Mouse (Mus musculus) thymus, postnatal 25 days (tissue): ENCODE measurements around the gene Gprin3.
A peak's percentile ranks its signal among the peaks of the same experiment; 100 is the strongest.

ENCODE experiments used
- DNase-seq: peaks from one replicate; pipeline ENCODE4 v3.0.0; 2022

Gprin3 gene

DNA sequence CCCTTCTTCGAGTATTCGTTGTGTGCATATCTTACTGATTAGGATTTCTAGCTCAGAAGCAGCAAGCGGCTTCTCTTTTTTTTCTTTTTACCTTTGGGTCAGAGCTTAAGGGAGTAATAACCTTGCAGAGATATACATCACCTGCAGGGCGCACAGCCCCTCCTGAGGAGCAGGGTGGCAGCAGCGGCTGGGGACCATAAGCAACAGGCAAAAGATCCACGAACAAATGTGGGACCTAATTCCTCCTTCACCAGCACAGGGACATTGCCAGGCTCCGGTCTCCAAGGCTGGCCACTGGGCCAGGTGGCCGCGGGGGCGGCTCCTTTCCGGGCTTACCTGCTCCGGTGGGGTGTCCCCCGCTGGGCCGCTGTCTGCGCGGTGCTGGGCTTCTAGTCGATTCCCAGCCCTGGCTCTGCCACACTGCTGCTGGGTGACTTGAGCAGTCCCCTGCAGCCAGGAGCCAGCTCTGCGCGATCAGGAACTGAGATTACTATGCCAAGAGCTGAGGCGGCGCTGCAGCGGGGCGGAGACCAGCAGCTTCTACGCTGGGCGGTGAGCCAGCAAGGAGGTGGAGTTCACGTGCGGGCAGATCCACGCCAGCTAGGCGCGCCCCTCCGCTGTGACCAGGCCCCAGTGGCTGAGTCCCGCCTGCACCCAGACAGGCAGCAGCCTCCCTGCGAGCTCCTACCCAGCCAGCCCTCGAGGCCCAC is at the start of gene Gprin3:
Gene Gprin3 (minus strand): TSS at position 471 of the 710 bp plus-strand sequence.
- peak; percentile 74 for DNase-seq

DNA sequence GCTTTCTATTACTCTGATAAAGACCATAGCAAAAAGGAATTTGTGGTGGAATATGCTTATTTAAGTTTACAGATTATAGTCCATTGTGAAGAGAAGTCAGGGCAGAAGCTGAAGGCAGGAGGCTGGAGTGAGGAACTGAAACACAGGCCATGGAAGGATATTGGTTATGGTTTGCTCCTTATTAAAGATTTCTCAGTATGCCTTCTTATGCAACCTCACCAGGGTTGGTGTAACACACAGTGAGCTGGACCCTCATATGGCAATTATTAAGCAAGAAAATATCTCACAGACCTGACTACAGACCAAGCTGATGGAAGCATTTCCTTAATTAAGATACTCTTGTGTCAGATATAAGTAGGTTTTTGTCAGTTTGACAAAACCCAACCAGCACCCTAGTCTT is 32.8 kb upstream of the Gprin3 start:
- DNase-seq = no peak

DNA sequence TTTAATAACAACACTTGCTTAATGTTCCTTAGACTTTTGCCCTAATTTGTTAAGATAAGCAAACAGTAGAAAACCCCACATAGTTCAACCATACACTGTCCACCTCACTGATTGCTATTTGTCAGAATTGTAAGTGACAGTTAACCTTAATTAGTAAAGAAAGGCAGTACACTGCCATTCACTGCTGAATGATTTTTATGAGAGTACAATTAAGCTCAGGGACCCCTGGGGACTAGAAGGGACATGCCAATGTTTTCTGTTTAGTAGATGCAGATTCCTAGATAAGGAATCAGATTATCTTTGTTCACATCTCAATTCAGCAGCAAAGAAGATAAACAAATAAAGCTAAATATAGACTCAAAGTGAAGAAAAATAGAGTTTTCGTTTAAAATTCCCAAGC is 30.0 kb upstream of the Gprin3 start:
- DNase-seq = no peak

DNA sequence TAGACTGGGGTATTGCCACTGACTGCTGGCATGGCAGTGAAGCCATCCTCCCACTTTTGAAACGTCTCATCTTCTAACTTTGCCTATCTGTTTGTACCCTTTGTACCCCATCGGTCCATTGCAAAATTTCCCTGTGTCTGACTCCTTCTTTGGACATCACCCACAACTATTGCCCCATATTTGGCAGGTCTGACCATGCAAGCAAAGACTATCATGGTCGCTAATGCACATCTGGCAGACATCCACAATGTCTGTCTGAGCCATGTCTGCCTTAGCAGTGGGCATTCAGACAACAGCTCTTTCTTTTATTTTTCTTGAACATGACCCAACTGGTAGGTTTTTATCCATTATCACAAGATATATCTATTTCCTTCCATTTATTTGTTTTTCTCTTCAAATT is 25.3 kb upstream of the Gprin3 start:
- DNase-seq = no peak

DNA sequence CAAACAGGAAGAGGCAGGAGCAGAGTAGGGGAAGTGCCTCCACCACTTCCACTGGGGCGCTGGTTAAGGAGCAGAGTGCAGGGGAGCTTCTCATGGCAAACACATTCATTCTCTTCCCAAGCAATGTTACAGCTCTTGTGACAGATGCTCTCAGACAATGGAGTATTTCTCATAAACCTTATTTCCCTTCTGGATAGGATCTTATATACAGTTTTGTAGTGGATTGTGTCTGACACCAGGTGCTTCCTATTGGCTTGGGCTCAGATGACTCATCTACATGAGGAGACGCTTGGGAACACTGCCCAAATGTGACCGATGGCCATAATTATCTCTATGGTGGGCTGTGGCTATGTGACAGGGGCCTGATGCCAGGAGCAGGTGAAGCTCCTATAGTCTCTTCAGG is 19.0 kb upstream of the Gprin3 start:
- DNase-seq = no peak

DNA sequence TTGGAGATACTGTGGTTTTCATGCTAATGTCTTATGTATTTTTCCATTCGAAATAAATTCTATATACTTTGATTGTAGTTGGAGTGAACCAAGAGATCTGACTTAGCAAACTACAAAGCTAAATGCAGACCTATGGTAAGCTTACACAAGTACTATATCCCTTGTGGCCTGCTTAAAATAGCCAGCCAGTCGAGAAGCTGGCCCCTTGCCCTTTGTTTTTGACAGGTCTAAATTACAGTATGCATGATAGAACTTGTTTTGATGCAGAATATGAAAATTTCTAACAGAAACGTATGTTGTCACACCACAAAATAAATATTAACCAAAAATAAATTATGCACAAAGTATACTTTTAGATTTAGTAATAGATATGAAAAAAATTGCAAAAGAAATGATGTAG is 9.8 kb upstream of the Gprin3 start:
- DNase-seq = no peak

DNA sequence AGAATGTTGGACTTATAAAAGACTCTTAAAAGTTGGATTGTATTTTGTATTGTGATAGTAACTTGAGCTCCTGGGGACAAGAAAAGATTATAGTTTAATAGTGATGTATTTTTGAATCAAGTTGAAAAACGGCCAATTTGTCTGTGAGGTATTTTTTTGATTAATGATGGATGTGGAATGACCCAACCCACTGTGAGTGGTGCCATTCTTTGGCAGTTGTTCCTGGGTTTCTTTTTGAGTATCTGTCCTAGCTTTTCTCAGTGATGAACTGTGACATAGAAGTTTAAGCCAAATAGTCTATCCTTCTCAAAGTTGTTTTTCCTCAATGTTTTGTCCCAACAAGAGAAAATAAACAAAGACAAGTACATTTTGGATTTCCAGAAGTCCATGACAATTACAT is 7.0 kb upstream of the Gprin3 start:
- no peak for DNase-seq

DNA sequence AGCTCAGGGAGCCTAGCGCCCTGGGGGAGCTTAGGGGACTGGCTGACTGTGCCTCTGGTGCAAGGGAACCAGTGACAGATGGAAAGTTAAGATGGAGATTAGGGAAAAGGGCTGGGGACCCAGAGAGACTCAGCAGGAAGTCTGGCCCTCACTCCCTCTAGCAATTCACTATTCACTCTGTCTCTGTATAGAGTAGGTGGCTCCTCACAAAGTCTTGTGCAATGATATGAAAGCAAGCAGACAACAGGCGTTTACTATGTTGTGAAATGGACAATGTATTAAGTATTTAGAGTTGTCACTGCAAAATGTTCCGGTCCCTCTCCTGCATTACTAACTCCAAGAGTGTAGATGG is 416 bp upstream of the Gprin3 start:
- DNase-seq = no peak

DNA sequence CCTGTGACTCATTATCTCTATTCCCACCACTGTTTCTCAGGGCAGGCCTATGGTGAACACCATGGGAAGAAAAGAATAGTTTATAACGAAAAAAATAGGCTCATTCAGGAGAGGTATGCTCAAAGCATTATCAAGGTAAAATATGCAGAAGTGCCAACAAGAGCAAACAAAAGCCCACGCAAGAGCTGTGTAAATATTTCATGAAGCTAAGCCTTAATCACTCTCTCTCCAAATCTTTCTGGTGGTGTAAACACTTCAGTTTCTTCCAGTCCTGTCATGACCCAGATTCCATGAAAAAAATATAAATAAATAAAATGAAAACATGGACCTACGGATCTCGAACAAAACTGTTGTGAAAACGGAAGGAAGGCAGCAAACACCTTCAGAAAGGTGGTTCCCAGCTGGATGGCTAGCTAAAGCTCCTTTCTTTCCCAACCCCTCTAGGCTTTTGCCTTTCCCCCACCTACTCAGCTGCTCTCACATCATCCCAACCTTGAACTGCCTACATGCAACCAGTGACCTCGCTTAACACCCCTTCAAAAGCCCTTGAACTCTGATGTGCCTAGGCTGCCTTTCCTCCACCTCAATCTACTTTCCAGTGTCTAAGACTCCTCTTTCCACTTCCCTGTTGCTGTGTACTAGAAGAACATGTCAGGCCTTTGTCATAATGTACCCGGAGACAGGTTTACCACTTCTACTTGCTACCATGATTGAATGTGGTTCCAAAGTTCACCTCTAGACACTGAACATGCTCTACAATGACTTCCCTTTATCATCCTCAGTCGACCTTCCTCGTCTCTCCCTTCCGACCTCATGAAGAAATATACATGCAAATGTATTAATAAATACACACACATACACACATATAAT is 988 bp downstream of the Gprin3 start:
- no peak for DNase-seq

DNA sequence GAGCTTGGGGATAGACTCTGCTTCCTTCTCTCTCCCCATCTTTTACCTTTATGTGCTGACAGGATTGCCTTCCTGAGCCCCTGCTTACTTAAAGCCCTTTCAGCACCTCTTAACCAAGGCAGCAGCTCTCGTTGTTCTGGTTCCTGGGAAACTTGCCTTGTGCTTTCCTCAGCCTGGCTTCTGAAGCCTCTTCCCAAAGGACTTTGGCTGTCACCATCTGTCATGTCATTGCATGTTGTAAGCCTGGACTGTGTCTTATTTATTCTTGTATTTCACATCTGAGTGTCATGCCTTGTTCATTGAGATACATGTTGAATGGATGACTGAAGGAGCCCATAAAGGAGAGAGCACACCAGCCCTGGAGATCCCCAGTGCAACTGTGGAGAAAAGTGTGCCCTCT is 2.3 kb downstream of the Gprin3 start:
- DNase-seq = no peak

DNA sequence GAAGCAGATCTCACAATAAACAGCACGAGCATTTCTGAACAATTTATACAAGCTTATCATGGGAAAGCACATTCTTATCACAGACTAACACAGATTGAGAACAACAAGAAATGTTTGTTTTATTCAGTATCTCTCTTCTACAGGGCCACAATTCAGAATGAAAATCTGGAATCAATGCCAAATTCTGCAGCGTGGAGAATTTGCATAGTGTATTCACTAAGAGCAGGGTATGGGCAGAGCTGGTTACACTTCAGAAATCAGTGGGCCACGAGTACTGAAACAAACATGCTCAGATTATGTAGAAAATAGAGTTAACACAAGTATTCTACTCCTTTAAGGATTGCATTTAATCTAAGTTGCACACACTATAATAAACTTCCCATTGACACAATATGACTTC is 6.8 kb downstream of the Gprin3 start:
- DNase-seq = no peak

DNA sequence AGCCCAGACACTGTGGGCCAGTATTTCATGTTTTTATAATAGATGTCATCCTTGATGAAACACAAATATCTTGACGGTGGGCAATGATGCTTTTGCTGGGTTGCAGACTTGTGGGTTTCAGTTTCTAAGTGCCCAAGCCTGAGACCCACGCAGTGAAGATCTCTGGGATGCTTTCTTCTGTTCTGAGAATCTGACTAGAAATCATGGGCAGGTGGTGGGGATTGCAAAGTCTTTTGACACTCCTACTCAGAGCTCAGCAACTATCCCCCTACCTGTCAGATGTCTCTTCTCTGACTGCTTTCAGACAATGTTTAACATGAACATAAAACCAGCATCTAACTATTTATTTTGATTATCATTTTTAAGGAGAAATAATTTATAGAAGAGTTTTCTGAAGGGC is 7.4 kb downstream of the Gprin3 start:
- no peak for DNase-seq

DNA sequence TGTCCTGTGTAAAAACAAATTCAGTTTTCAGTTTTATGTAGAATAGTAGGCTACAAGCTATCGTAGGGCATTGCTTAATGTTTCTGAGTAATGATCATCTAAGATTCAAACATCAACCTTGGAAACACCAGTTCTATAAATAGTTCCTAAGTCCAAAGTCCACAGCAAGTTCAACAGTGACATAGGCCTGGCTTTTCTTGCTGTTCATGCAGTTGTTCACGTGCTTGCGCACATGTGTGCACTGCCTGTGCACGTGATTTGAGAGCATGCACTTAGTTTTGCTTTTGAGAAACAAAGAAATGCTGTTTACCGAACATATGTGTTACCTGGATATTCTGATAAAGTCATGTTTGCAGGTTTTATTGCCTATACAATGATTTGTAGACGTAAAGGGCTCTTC is 11.3 kb downstream of the Gprin3 start:
- DNase-seq = no peak

DNA sequence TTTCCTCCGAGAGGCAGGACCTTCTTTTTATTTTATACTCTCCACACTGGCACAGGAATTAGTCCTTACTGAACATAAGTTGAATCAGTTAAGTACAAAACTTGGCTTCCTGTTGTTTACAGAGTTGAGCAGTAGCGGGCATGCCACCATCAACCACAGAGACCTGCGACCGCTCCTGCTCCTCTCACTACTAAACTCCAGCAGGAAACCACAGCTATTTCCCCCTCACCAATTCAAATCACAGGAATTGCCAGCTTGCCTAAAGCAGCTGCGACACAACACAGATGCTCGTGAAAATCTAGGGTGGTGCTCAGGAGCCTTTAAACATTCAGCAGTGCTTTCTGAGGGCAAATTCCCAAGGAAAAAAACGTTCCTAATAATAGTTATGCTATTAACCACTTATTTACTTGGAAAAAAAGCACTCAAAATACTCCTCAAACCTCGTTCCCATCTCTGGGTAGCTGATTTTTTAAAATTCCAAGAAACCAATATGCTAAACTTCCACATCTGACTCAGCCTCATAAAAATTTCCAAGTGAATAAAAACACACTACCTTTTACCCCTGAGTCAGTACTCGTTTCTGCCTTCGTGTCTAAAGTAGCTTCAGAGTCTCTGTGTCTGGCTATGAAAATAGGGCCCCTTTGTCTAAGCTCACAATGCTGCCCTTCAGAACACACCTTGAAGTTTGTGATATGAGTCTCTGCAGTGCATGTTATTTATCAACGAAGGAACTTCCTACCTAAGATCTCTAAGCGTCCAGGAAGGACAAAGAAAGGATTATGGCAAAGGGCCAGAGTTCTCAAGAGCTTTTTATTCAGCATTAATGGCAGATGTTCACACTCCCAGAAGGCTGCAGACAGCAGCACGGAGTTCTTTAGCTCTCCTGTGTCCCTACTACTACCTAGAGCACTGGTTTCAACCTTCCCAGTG is 13.4 kb downstream of the Gprin3 start:
- DNase-seq = peak; percentile 22

DNA sequence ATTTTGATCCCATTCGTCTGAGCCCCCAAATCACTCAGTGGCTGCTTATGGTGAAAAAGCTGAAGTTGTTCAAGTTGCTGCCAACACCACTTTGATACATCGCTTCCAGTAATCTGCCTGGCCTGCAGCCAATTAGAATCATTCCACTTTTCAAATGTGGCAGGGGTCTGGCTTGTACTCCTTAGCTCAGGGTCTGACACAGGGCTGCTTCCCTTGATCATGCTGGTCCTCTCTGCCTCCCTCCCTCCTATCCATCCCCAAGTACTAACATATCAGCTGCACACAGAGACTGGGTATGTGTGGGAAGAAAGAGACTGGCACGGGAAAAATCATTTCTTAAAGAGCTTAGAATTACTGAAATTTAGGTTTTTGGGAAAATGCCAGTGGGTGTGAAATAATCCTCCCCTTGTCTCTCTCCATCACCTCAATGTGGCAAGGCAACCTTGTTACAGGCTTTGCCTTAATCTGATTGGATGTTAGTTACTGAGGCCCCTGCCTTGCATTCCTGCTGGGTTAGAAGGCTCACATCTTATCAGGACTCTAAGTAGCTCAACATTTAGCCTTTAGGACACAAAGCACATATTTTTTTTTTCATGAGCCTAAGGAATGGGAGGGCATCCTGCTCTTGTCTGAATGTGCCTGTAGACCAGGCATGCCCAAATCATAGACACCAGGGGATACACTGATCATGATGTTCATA is 16.9 kb downstream of the Gprin3 start:
- DNase-seq = no peak

DNA sequence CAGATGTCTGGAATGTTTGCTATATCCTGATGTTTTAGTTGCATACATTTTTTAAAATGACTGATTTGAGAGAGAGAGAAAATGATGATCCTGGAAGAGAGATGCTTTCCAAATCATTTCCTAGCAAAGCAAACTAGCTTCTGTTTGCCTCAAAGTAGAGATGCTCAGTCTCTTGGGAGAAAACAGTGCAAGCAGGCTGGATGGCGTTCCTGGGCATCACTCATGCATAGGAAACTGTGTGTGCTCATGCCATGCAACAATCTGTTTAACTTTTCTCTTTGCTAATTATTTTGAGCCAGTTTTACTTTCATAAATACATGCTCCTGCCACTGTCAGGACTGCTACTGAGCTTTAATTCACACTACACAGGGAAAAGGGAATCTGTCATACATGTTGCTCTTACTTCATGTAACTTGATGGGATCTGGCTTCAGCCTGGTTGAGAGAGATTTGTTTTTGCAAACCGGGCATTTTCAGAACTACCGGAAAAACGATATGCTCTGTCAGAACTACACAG is 18.6 kb downstream of the Gprin3 start:
- no peak for DNase-seq

DNA sequence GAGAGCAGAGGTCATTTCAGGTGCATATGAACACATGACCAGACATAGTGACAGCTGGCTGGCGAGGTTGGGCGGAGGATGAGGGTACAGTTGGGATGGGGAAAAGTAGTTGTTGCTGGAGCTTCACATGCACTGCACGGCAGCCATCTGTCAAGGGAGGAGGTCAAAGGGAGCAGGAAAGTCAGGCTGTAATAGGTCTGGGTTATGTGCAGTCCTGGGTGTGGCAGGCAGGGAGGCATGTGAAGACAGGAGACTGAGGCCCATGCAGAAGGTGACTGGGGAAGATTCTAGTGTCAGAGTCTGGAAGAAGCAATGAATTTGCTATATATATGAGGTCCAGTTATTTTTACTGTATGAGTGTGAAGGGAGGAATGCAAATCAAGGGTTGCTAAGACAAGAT is 35.9 kb downstream of the Gprin3 start:
- DNase-seq = no peak

DNA sequence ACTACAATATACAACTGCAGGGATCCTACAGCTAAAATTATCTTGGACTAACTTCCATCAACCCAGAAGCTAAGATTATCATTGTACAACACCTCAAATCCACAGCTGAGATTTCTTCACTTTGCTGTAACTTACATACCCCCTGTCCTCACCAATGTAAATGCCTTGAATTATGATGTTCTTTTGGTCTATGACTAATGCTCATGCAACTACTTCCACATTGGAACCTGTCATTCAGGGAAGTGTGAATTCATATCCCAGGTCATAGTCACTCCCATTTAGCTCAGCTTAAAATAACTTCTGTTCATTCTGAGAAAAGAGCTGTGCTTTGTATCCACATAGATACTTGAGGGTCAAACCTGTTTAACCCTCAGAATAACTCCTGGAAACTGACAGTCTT is 60.8 kb downstream of the Gprin3 start:
- DNase-seq = no peak

DNA sequence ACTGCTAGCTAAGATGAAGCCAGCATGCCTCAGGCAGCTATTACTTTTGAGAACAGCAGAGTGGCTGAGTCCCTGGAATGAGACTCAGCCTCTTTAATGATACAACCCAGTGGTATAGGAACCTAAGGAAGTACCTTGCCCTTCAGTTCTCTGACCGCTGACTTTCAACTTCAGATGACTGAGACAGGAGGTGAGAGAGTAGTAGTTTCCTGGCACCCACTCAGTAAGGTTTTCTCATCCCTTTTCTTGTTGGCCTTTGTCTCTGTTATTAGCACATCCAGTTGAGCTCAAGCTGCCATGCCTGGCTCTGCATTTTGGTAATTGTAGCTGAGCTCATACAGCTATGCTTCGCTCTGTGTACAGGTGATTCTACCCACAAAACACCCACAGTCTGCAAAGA is 62.8 kb downstream of the Gprin3 start:
- DNase-seq = no peak

DNA sequence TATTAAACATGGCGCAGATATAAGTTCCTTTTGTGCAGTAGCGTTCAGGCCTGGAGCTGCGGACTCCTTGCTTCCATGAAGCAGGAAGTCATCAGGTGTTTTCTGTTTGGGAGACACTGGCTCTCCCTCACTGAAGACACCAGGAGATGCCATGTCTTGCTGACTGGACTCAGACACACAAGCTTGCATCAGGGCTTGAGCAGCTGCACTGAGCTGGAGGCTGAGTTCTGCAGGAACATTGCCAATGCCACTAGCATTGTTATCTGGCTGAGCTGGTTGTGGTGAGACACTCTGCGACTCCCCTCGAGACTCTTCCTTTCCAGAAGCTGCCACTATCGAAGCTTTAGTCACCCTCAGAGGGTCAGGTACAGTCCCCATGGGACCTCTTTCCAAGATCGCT is 71.2 kb downstream of the Gprin3 start:
- no peak for DNase-seq

DNA sequence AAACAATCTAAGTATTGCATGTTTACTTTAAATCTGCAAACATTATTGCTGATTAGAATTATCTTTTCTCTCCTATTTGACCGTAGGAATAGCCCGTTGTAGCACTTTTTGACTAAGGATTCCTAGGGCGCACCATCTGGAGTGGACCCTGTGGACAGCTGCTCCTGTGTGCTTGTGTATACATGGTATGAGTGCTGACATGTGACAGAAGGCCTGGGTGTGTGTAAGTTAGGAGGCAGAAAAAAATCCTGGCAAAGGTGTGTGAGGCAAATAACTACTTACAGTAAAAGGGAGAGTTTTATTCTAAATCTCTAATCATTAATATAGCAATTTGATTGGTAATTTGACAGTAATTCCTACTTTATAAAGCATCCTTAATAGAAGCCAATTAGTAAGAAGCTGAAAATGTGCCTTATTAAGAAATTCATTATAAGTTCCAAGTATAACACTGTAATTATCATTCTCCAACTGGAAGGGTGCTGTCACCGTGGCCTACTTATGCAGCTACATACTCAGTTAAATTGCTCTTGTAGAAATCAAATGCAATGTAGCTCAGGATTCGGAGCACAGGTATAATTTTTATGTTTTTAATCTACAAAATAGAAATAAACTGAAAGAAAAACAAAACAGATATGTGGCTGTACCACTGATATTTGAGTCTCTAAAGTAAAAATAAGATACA is 74.8 kb downstream of the Gprin3 start:
- no peak for DNase-seq

DNA sequence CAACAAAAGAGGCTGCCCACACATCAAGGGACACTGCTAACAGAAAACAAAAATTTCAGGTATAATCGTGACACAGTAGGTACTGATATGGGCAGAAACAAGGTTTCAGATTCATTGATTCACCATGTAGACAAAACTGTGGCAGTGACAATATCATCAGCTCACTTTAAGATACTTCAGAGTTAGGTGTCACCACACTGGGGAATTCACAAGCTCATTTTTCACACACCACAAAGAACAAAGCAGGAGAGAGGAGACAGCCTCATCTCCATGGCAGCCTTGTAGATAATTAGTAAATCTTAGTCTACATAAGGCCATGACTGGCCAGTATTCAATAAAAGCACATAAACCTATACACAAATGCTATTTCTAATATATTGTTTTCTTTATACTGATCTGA is 77.4 kb downstream of the Gprin3 start:
- DNase-seq = no peak
